Mouse (Mus musculus): Measurements from ENCODE around the gene Rab8a. TPM values are rescaled to one million over a fixed set of nuclear protein-coding genes. Genes with fewer than 3 reads are reported as not detected.

The Rab8a gene
- polyA plus RNA-seq, 1 experiment from 2014 or later, result 96.0 TPM

- 73% methylated on average over 12 of the region's 12 CpGs for WGBS
- no peak for ATAC-seq (ENCODE audit: low FRiP score)
- Histone ChIP-seq H3K9me3 (no peaks in the 10 kb centered on the region), H3K27me3 (no peaks in the 10 kb centered on the region), H3K27ac (no peak within 1 kb of the TSS), H3K36me3 (no peaks in the 10 kb centered on the region), H3K4me2 (no peak within 1 kb of the TSS), H3K4me3 (no peak within 1 kb of the TSS), H3K4me1 (replicated peaks) (no peaks in the 10 kb centered on the region), H3K9ac (no peak within 1 kb of the TSS)
These were observed 28.6 kb downstream of the Rab8a start, which contains the start of gene Hsh2d for GRCm38 (mm10) chr8:72189417-72190214. Gene Hsh2d (plus strand): TSS chr8:72189638.

DNA sequence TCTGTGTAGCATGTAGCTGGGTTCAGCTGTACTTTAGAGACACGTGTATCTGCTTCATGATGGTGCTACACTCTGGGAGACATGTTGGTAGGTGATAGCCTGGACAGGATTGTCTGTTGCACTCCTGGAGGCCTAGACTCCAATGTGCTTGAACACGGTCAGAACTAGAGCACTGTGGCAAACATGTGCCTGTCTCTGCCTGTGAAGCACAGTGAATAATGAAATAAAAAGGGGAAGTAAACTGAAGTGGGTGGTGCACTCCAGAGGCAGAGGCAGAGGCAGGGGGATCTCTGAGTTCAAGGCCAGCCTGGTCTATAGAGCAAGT is 29.2 kb downstream of the Rab8a start:
- Histone ChIP-seq H3K9ac (no peak overlapping the region), H3K4me1 (replicated peaks) (no peaks in the 10 kb centered on the region), H3K27me3 (no peaks in the 10 kb centered on the region), H3K27ac (no peak overlapping the region), H3K36me3 (no peaks in the 10 kb centered on the region), H3K4me2 (no peak overlapping the region), H3K4me3 (no peak overlapping the region), H3K9me3 (no peaks in the 10 kb centered on the region)
- no peak for ATAC-seq (ENCODE audit: low FRiP score)
- 94% methylated on average over 2 of the region's 2 CpGs for WGBS

GRCm38 (mm10) chr8:72192065-72192464 is 31.1 kb downstream of the Rab8a start:
- H3K4me3 ChIP-seq, result no peak overlapping the region
- H3K4me1 ChIP-seq (replicated peaks), result no peaks in the 10 kb centered on the region
- no peaks in the 10 kb centered on the region for H3K9me3 ChIP-seq
- H3K36me3 ChIP-seq, result no peaks in the 10 kb centered on the region
- no peaks in the 10 kb centered on the region for H3K27me3 ChIP-seq
- no peak overlapping the region for H3K4me2 ChIP-seq
- H3K9ac ChIP-seq, result no peak overlapping the region
- no peak for ATAC-seq (ENCODE audit: low FRiP score)
- H3K27ac ChIP-seq, result no peak overlapping the region

GRCm38 (mm10) chr8:72197997-72198396 is 37.0 kb downstream of the Rab8a start:
- H3K36me3 ChIP-seq, result no peaks in the 10 kb centered on the region
- H3K9ac ChIP-seq, result no peak overlapping the region

GRCm38 (mm10) chr8:72208582-72208981 is 47.6 kb downstream of the Rab8a start:
- Histone ChIP-seq H3K27me3 (peaks cover 6% of the 10 kb centered on the region), H3K4me3 (no peak overlapping the region), H3K4me2 (no peak overlapping the region), H3K36me3 (no peaks in the 10 kb centered on the region), H3K27ac (no peak overlapping the region), H3K4me1 (replicated peaks) (no peaks in the 10 kb centered on the region), H3K9me3 (peaks cover 14% of the 10 kb centered on the region), H3K9ac (no peak overlapping the region)
- WGBS, result 77% methylated on average over 1 of the region's 1 CpGs
- no peak for ATAC-seq (ENCODE audit: low FRiP score)

More at GRCm38 (mm10) chr8:72197997-72198396, 37.0 kb downstream of the Rab8a start:
- Histone ChIP-seq H3K4me2 (no peak overlapping the region), H3K4me3 (no peak overlapping the region), H3K27ac (no peak overlapping the region), H3K27me3 (no peaks in the 10 kb centered on the region), H3K4me1 (replicated peaks) (no peaks in the 10 kb centered on the region), H3K9me3 (peaks cover 17% of the 10 kb centered on the region)
- WGBS, result 66% methylated on average over 8 of the region's 8 CpGs
- ATAC-seq (ENCODE audit: low FRiP score), result no peak

GRCm38 (mm10) chr8:72210222-72210621 is 49.2 kb downstream of the Rab8a start:
- WGBS, result 76% methylated on average over 4 of the region's 4 CpGs
- Histone ChIP-seq H3K27ac (no peak overlapping the region), H3K9me3 (no peaks in the 10 kb centered on the region), H3K4me1 (replicated peaks) (no peaks in the 10 kb centered on the region), H3K27me3 (peaks cover 12% of the 10 kb centered on the region), H3K4me3 (no peak overlapping the region), H3K9ac (no peak overlapping the region), H3K4me2 (no peak overlapping the region), H3K36me3 (no peaks in the 10 kb centered on the region)
- no peak for ATAC-seq (ENCODE audit: low FRiP score)

DNA sequence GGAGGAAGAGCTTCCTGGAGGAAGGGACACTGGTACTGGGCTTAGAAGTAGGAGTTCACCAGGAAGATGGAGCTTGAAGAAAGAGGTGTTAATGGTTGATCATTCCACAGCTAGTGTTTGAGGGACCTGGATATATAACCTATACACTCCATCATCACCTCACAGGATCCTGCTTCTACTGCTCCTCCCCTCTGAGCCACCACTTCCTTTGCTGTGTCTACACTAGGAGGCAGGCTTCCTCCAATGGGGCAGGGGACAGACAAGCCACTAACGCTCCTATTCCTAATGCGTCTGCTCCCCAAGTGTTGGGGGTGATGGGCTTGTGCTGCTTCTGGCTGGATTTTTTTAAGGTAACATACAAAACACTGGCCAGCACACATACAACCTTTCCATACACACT is 49.7 kb downstream of the Rab8a start:
- WGBS, result 64% methylated on average over 2 of the region's 2 CpGs
- Histone ChIP-seq H3K4me3 (no peak overlapping the region), H3K9me3 (no peaks in the 10 kb centered on the region), H3K36me3 (no peaks in the 10 kb centered on the region), H3K4me1 (replicated peaks) (no peaks in the 10 kb centered on the region), H3K27me3 (peaks cover 16% of the 10 kb centered on the region), H3K9ac (no peak overlapping the region), H3K4me2 (no peak overlapping the region), H3K27ac (no peak overlapping the region)
- ATAC-seq (ENCODE audit: low FRiP score), result no peak

- H3K4me1 ChIP-seq (replicated peaks), result no peaks in the 10 kb centered on the region
- H3K9me3 ChIP-seq, result no peaks in the 10 kb centered on the region
- WGBS, result 91% methylated on average over 1 of the region's 1 CpGs
- no peak overlapping the region for H3K4me2 ChIP-seq
- no peak overlapping the region for H3K27ac ChIP-seq
- H3K9ac ChIP-seq, result no peak overlapping the region
- no peaks in the 10 kb centered on the region for H3K36me3 ChIP-seq
- no peak for ATAC-seq (ENCODE audit: low FRiP score)
- H3K4me3 ChIP-seq, result no peak overlapping the region
- peaks cover 26% of the 10 kb centered on the region for H3K27me3 ChIP-seq
These were observed 50.8 kb downstream of the Rab8a start for GRCm38 (mm10) chr8:72211846-72212245.

- Histone ChIP-seq H3K4me1 (replicated peaks) (no peaks in the 10 kb centered on the region), H3K9ac (no peak within 1 kb of the TSS), H3K27ac (no peak within 1 kb of the TSS), H3K9me3 (no peaks in the 10 kb centered on the region), H3K27me3 (peaks cover 35% of the 10 kb centered on the region), H3K4me3 (no peak within 1 kb of the TSS), H3K36me3 (no peaks in the 10 kb centered on the region), H3K4me2 (no peak within 1 kb of the TSS)
- 67% methylated on average over 4 of the region's 4 CpGs for WGBS
- no peak for ATAC-seq (ENCODE audit: low FRiP score)
These were observed 51.8 kb downstream of the Rab8a start, which contains the start of gene Cib3 for GRCm38 (mm10) chr8:72212751-72213150. Gene Cib3 (minus strand): TSS chr8:72212837.

DNA sequence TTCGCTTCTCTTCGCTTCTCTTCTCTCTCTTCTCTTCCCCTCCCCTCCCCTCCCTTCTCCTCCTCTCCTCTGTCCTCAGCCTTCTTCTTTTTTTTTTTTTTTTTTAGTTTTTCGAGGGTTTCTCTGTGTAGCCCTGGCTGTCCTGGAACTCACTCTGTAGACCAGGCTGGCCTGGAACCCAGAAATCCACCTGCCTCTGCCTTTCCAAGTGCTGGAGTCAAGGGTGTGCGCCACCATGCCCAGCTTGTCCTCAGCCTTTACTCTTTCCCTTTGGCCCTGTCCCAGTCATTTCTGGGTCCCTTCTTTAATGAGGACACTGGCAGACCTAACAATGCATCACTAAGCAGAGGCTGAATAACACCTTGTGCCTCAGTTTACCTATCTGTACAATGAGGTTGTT is 52.5 kb downstream of the Rab8a start, which contains the start of gene Gm11034:
Gene Gm11034, minus strand, starts transcription at position 101 of the 400 bp plus-strand sequence.
- Histone ChIP-seq H3K9me3 (no peaks in the 10 kb centered on the region), H3K27me3 (peaks cover 36% of the 10 kb centered on the region), H3K4me1 (replicated peaks) (no peaks in the 10 kb centered on the region), H3K4me3 (no peak within 1 kb of the TSS), H3K9ac (no peak within 1 kb of the TSS), H3K36me3 (no peaks in the 10 kb centered on the region), H3K27ac (no peak within 1 kb of the TSS), H3K4me2 (no peak within 1 kb of the TSS)
- no peak for ATAC-seq (ENCODE audit: low FRiP score)
- 73% methylated on average over 4 of the region's 4 CpGs for WGBS

- Histone ChIP-seq H3K27me3 (peaks cover 36% of the 10 kb centered on the region), H3K36me3 (no peaks in the 10 kb centered on the region), H3K27ac (no peak overlapping the region), H3K4me2 (no peak overlapping the region), H3K9ac (no peak overlapping the region), H3K9me3 (no peaks in the 10 kb centered on the region), H3K4me3 (no peak overlapping the region), H3K4me1 (replicated peaks) (peaks cover under 1% of the 10 kb centered on the region)
- WGBS, result 51% methylated on average over 2 of the region's 2 CpGs
- no peak for ATAC-seq (ENCODE audit: low FRiP score)
These were observed 54.1 kb downstream of the Rab8a start for GRCm38 (mm10) chr8:72215060-72215459.

DNA sequence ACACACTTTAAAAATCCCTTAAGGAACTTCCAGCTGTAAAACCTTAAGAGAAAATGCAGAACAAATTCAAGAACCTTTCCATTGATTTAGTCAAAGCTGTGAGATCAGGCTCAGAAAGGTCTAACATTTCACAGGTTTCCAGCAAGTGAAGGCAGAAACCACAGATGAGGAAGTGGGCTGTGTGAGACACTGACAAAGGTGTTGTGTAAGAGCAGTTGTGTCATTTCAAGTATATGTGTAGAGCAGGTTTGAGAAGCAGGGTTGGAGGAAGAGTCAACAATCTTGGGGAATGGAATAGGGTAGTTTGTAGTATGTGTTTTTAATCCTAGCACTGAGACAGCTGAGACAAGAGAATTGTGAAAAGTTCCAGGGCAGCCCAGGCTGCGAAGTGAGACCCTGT is 54.9 kb downstream of the Rab8a start:
- no peak overlapping the region for H3K9ac ChIP-seq
- no peaks in the 10 kb centered on the region for H3K9me3 ChIP-seq
- ATAC-seq (ENCODE audit: low FRiP score), result no peak
- H3K36me3 ChIP-seq, result no peaks in the 10 kb centered on the region
- H3K27me3 ChIP-seq, result peaks cover 36% of the 10 kb centered on the region
- H3K4me2 ChIP-seq, result no peak overlapping the region
- peaks cover 8% of the 10 kb centered on the region for H3K4me1 ChIP-seq (replicated peaks)
- no peak overlapping the region for H3K4me3 ChIP-seq
- H3K27ac ChIP-seq, result no peak overlapping the region
- WGBS, result 31% methylated on average over 1 of the region's 1 CpGs
